Mouse (Mus musculus): ENCODE data around the gene Adcy5. TPM values are rescaled to one million over a fixed set of nuclear protein-coding genes. Genes with fewer than 3 reads are reported as not detected.

Adcy5 gene
- polyA plus RNA-seq, 1 experiment from 2014 or later: 4.7 TPM

DNA sequence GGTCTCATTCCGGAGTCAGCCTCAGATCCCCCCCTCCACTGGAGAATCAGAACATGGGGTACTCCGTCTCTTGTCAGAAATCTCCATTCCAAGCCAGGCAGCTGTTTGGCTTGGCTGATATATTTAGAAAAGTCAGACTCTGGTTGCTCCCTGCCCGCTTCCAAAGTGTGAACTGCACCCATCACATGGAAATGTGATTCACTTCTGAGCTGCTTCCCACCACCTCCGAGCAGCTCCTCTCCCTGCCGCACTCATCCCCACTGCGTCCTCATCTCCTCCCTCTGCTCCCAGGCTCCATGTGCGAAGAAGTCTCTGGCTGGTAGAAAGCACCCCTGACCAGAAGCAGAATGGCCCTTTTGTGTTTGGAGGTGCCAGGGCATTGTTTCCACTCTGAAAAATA is 37.2 kb upstream of the Adcy5 start:
- 44% methylated on average over 7 of the region's 7 CpGs for WGBS
- Histone ChIP-seq H3K4me2 (replicated peaks; ENCODE audit: low read depth, low read length) (no peak overlapping the region), H3K27me3 (ENCODE audit: control insufficient read depth, insufficient read depth, low read length) (no peaks in the 10 kb centered on the region), H3K9me3 (ENCODE audit: control insufficient read depth, low read depth, low read length) (no peaks in the 10 kb centered on the region), H3K27ac (ENCODE audit: low read length) (no peak overlapping the region), H3K4me3 (ENCODE audit: low read depth, low read length) (no peak overlapping the region), H3K4me1 (ENCODE audit: control insufficient read depth, insufficient read depth, low read length) (peaks cover 2% of the 10 kb centered on the region; the same call in 1 of the 2 replicates), H3K9ac (replicated peaks; ENCODE audit: low read depth, low read length) (no peak overlapping the region), H3K36me3 (ENCODE audit: control insufficient read depth, insufficient read depth, low read length) (no peaks in the 10 kb centered on the region)
- no peak for ATAC-seq (ENCODE audit: insufficient number of reproducible peaks, insufficient read depth, low FRiP score, low read depth)

GRCm38 (mm10) chr16:35120603-35121002 is 34.1 kb upstream of the Adcy5 start:
- 46% methylated on average over 4 of the region's 4 CpGs for WGBS
- no peaks in the 10 kb centered on the region for H3K36me3 ChIP-seq (ENCODE audit: control insufficient read depth, insufficient read depth, low read length)
- no peak overlapping the region for H3K9ac ChIP-seq (replicated peaks; ENCODE audit: low read depth, low read length)
- H3K27ac ChIP-seq (ENCODE audit: low read length): no peak overlapping the region
- H3K4me2 ChIP-seq (replicated peaks; ENCODE audit: low read depth, low read length): no peak overlapping the region
- no peak overlapping the region for H3K4me3 ChIP-seq (ENCODE audit: low read depth, low read length)
- ATAC-seq (ENCODE audit: insufficient number of reproducible peaks, insufficient read depth, low FRiP score, low read depth): no peak
- no peaks in the 10 kb centered on the region for H3K27me3 ChIP-seq (ENCODE audit: control insufficient read depth, insufficient read depth, low read length)
- no peaks in the 10 kb centered on the region for H3K4me1 ChIP-seq (ENCODE audit: control insufficient read depth, insufficient read depth, low read length)
- H3K9me3 ChIP-seq (ENCODE audit: control insufficient read depth, low read depth, low read length): no peaks in the 10 kb centered on the region

- Histone ChIP-seq H3K27ac (ENCODE audit: low read length) (no peak overlapping the region), H3K9me3 (ENCODE audit: control insufficient read depth, low read depth, low read length) (no peaks in the 10 kb centered on the region), H3K4me1 (ENCODE audit: control insufficient read depth, insufficient read depth, low read length) (no peaks in the 10 kb centered on the region), H3K27me3 (ENCODE audit: control insufficient read depth, insufficient read depth, low read length) (no peaks in the 10 kb centered on the region), H3K9ac (replicated peaks; ENCODE audit: low read depth, low read length) (no peak overlapping the region), H3K36me3 (ENCODE audit: control insufficient read depth, insufficient read depth, low read length) (no peaks in the 10 kb centered on the region), H3K4me2 (replicated peaks; ENCODE audit: low read depth, low read length) (no peak overlapping the region), H3K4me3 (ENCODE audit: low read depth, low read length) (no peak overlapping the region)
- WGBS: 83% methylated on average over 5 of the region's 5 CpGs
- ATAC-seq (ENCODE audit: insufficient number of reproducible peaks, insufficient read depth, low FRiP score, low read depth): no peak
These were observed 27.4 kb upstream of the Adcy5 start for GRCm38 (mm10) chr16:35127270-35127669.

DNA sequence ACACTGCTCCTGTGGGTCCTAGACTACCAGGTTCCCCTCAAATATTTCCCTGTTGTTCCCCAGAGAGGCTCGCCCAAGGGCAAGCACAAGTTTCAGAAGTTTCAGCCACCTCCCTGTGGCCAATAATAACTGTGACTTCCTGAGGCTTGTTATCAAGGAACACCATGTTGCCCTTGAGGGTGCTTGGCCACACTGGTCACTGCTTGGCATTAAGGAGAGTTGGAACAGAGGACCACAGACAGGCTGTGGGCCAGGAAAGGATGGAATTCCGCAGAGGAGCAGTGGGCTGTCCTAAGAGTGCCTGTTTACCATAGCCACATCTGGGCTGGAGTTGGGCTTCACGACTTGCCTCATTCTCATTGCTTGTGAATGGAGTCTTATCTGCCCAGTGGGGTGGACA is 24.5 kb upstream of the Adcy5 start:
- ATAC-seq (ENCODE audit: insufficient number of reproducible peaks, insufficient read depth, low FRiP score, low read depth): no peak
- no peak overlapping the region for H3K9ac ChIP-seq (replicated peaks; ENCODE audit: low read depth, low read length)
- H3K27me3 ChIP-seq (ENCODE audit: control insufficient read depth, insufficient read depth, low read length): no peaks in the 10 kb centered on the region
- H3K4me3 ChIP-seq (ENCODE audit: low read depth, low read length): no peak overlapping the region
- no peak overlapping the region for H3K27ac ChIP-seq (ENCODE audit: low read length)
- H3K4me2 ChIP-seq (replicated peaks; ENCODE audit: low read depth, low read length): no peak overlapping the region
- no peaks in the 10 kb centered on the region for H3K9me3 ChIP-seq (ENCODE audit: control insufficient read depth, low read depth, low read length)
- 75% methylated on average over 3 of the region's 3 CpGs for WGBS
- H3K4me1 ChIP-seq (ENCODE audit: control insufficient read depth, insufficient read depth, low read length): no peaks in the 10 kb centered on the region
- H3K36me3 ChIP-seq (ENCODE audit: control insufficient read depth, insufficient read depth, low read length): no peaks in the 10 kb centered on the region

GRCm38 (mm10) chr16:35139416-35139815 is 15.3 kb upstream of the Adcy5 start:
- 79% methylated on average over 6 of the region's 6 CpGs for WGBS
- Histone ChIP-seq H3K4me2 (replicated peaks; ENCODE audit: low read depth, low read length) (no peak overlapping the region), H3K9me3 (ENCODE audit: control insufficient read depth, low read depth, low read length) (no peaks in the 10 kb centered on the region), H3K9ac (replicated peaks; ENCODE audit: low read depth, low read length) (no peak overlapping the region), H3K4me3 (ENCODE audit: low read depth, low read length) (no peak overlapping the region), H3K4me1 (ENCODE audit: control insufficient read depth, insufficient read depth, low read length) (peaks cover 5% of the 10 kb centered on the region; the same call in 1 of the 2 replicates), H3K27ac (ENCODE audit: low read length) (no peak overlapping the region), H3K27me3 (ENCODE audit: control insufficient read depth, insufficient read depth, low read length) (no peaks in the 10 kb centered on the region), H3K36me3 (ENCODE audit: control insufficient read depth, insufficient read depth, low read length) (no peaks in the 10 kb centered on the region)
- ATAC-seq (ENCODE audit: insufficient number of reproducible peaks, insufficient read depth, low FRiP score, low read depth): no peak

DNA sequence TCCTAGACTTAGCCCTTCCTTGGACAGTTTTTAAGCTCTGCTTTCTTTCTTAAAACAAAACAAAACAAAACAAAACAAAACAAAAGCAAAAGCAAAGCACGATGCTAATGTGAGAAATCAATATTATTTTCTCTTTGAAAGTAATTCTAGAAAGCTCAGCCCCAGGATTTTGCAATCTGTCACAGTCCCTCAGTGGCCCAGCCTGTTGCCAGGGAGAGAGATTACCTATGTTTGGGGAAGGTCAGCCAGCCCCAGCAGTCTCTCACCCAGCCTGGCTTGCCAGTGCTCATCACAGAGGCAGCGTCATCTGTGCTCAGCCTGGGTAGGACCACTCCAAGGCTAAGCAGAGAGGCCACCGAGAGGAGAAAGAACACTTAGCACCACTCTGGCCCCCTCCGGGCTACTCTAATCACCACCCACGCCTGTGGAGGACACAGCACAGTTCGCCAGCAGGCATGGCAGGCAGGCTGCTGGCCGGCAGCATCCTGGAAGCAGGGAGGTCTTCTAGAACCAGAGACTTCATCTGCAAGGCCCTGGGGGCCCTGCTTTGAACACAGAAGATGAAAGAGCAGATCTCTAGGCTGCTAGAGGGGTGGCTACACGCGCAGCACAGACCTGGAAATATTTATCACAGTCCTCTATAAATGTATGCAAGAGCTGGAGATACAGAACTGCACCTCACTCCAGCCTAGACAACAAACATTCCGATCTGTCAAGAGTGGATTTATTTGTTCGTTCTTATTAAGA is 14.6 kb upstream of the Adcy5 start:
- H3K27me3 ChIP-seq (ENCODE audit: control insufficient read depth, insufficient read depth, low read length): no peaks in the 10 kb centered on the region
- H3K4me3 ChIP-seq (ENCODE audit: low read depth, low read length): no peak overlapping the region
- no peaks in the 10 kb centered on the region for H3K36me3 ChIP-seq (ENCODE audit: control insufficient read depth, insufficient read depth, low read length)
- no peaks in the 10 kb centered on the region for H3K9me3 ChIP-seq (ENCODE audit: control insufficient read depth, low read depth, low read length)
- H3K4me2 ChIP-seq (replicated peaks; ENCODE audit: low read depth, low read length): no peak overlapping the region; the same call in 1 of the 2 replicates
- H3K9ac ChIP-seq (replicated peaks; ENCODE audit: low read depth, low read length): no peak overlapping the region
- H3K4me1 ChIP-seq (ENCODE audit: control insufficient read depth, insufficient read depth, low read length): peaks cover 5% of the 10 kb centered on the region; the same call in 1 of the 2 replicates
- WGBS: 15% methylated on average over 11 of the region's 11 CpGs
- no peak overlapping the region for H3K27ac ChIP-seq (ENCODE audit: low read length)
- ATAC-seq (ENCODE audit: insufficient number of reproducible peaks, insufficient read depth, low FRiP score, low read depth): peak; percentile 67; the same call in 1 of the 2 replicates

DNA sequence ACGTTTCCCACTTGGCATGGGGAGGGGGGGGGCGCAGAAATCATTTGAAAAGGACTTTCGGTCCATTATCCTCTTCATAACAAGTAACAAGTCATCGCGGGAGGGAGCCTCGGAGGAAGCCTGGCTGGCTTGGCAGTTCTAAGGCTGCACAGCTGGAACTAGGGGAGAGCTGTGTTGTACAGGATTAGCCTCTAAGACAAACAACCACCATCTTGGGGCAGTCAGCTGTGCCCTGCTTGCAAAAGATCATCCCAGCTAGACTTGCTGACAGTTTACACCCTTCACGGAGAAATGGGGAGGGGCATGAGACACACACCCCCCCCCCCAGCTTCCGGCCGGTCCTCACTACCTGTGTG is 14.1 kb upstream of the Adcy5 start:
- peaks cover 5% of the 10 kb centered on the region; the same call in 1 of the 2 replicates for H3K4me1 ChIP-seq (ENCODE audit: control insufficient read depth, insufficient read depth, low read length)
- H3K4me2 ChIP-seq (replicated peaks; ENCODE audit: low read depth, low read length): no peak overlapping the region; the same call in 1 of the 2 replicates
- H3K9me3 ChIP-seq (ENCODE audit: control insufficient read depth, low read depth, low read length): no peaks in the 10 kb centered on the region
- H3K27me3 ChIP-seq (ENCODE audit: control insufficient read depth, insufficient read depth, low read length): no peaks in the 10 kb centered on the region
- H3K27ac ChIP-seq (ENCODE audit: low read length): no peak overlapping the region
- 0 out of 2 replicates have a peak, but pooled peaks have one; percentile 53 for ATAC-seq (ENCODE audit: insufficient number of reproducible peaks, insufficient read depth, low FRiP score, low read depth)
- 22% methylated on average over 9 of the region's 9 CpGs for WGBS
- no peak overlapping the region for H3K4me3 ChIP-seq (ENCODE audit: low read depth, low read length)
- no peaks in the 10 kb centered on the region for H3K36me3 ChIP-seq (ENCODE audit: control insufficient read depth, insufficient read depth, low read length)
- H3K9ac ChIP-seq (replicated peaks; ENCODE audit: low read depth, low read length): no peak overlapping the region

DNA sequence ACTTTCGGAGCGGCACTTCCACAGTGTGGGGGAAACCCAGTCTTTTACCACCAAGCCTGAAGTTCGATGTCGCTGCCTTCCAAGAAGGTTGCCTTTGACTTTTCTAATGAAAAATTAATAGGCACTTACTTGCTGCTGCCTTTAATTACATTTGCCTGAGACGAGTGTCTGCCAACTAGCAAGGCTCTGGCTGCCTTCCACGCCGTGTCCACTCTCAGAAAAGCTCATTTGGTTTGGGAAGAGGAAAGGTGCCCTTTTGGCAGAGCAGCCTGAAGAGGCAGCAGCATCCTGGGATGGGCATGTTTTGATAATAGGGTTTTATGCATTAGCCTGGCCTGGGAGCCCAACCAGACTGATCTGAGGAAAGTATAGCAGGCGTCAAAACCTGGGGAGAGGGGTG is 12.8 kb upstream of the Adcy5 start:
- Histone ChIP-seq H3K4me1 (ENCODE audit: control insufficient read depth, insufficient read depth, low read length) (peaks cover 5% of the 10 kb centered on the region; the same call in 1 of the 2 replicates), H3K36me3 (ENCODE audit: control insufficient read depth, insufficient read depth, low read length) (no peaks in the 10 kb centered on the region), H3K4me2 (replicated peaks; ENCODE audit: low read depth, low read length) (no peak overlapping the region), H3K9me3 (ENCODE audit: control insufficient read depth, low read depth, low read length) (no peaks in the 10 kb centered on the region), H3K9ac (replicated peaks; ENCODE audit: low read depth, low read length) (no peak overlapping the region), H3K4me3 (ENCODE audit: low read depth, low read length) (no peak overlapping the region), H3K27ac (ENCODE audit: low read length) (no peak overlapping the region), H3K27me3 (ENCODE audit: control insufficient read depth, insufficient read depth, low read length) (no peaks in the 10 kb centered on the region)
- ATAC-seq (ENCODE audit: insufficient number of reproducible peaks, insufficient read depth, low FRiP score, low read depth): no peak
- 80% methylated on average over 8 of the region's 8 CpGs for WGBS

DNA sequence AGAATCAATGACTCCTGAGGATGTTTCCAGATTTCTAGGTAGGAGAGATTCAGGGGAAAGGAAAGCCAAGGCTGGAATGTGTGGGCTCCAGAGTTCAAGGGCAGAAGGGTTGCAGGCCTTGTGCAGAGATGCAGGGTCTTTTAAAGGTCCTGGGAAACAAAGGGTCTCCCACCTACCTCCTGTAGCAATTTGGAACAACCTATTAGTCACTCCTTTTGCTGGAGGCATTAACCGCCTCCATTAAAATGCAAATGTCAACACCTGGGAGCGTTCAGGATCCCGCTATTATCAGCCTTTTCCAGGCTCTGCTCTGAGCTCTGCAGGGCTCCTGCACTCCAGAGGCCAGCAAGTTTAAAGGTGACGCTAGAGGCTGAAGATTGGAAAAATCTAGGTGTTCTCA is 8.5 kb upstream of the Adcy5 start:
- Histone ChIP-seq H3K4me2 (replicated peaks; ENCODE audit: low read depth, low read length) (no peak overlapping the region), H3K4me1 (ENCODE audit: control insufficient read depth, insufficient read depth, low read length) (no peaks in the 10 kb centered on the region), H3K27me3 (ENCODE audit: control insufficient read depth, insufficient read depth, low read length) (no peaks in the 10 kb centered on the region; the same call in 1 of the 2 replicates), H3K36me3 (ENCODE audit: control insufficient read depth, insufficient read depth, low read length) (no peaks in the 10 kb centered on the region), H3K9ac (replicated peaks; ENCODE audit: low read depth, low read length) (no peak overlapping the region), H3K27ac (ENCODE audit: low read length) (no peak overlapping the region), H3K4me3 (ENCODE audit: low read depth, low read length) (no peak overlapping the region), H3K9me3 (ENCODE audit: control insufficient read depth, low read depth, low read length) (no peaks in the 10 kb centered on the region; the same call in 1 of the 2 replicates)
- WGBS: 26% methylated on average over 4 of the region's 4 CpGs
- ATAC-seq (ENCODE audit: insufficient number of reproducible peaks, insufficient read depth, low FRiP score, low read depth): no peak

All from stomach, embryonic 14.5 days (tissue).